Mouse (Mus musculus) ES-Bruce4 (cell line): ENCODE data around the gene Tgfb1i1.

ENCODE experiments used
- CTCF ChIP-seq: IDR thresholded peaks from one replicate; pipeline ENCODE4 v1.8.1; 2011; ENCODE audit warnings: low read depth, low read length
- EP300 ChIP-seq: IDR thresholded peaks from 2 replicates; pipeline ENCODE4 v1.6.1; 2011; ENCODE audit warnings: low read depth, low read length; ENCODE audit not compliant: insufficient read depth
- POLR2A ChIP-seq: IDR thresholded peaks from one replicate; pipeline ENCODE4 v1.8.1; 2011; ENCODE audit warnings: low read length; ENCODE audit not compliant: insufficient read depth

GRCm38 (mm10) chr7:128265411-128265810 lies 18.8 kb downstream of the Tgfb1i1 start, which contains the start of gene Slc5a2:
- TF ChIP-seq EP300 (no peak), POLR2A (no peak), CTCF (no peak)
